Mouse (Mus musculus): ENCODE results near the gene Agpat4. TPM values are rescaled to one million over a fixed set of nuclear protein-coding genes. Genes with fewer than 3 reads are reported as not detected.
A peak's percentile ranks its signal among the peaks of the same experiment; 100 is the strongest.
"Not testable (repeated sequence)": the region's sequence is repeated elsewhere in the genome, so short reads cannot be mapped to it uniquely, and the experiment has no call there.

Agpat4 gene
- polyA plus RNA-seq, 1 experiment = 48.5 TPM

DNA sequence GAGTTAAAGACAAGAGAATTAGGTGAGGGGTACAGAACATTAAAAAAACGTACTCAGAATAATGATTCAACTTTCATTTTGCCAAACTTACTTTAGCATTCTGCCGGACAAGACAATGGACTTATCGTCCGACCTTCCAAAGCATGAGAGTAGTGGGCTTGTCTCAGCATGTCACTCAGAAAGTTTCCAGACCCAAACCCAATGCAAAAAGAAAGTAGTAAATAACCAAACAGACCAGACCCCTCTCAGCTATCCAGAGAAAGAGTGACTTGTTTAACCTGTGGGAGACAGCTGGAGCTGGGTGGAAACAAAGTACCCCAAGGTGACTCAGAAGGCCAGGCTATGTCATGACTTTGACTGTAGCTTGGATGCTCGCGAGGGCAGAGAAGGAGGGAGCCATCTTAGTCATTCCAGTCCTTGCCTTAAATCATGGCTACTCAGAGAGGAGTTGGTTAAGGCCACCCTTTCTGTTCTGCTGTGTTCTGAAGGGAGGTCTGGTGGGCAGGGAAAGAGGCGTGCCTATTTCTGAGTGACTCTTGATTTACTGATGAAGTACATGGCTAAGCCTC lies 2.8 kb downstream of the Agpat4 start:
- no peak for DNase-seq (ENCODE audit: extremely low spot score in 1 of 2, low spot score in 1 of 2)

DNA sequence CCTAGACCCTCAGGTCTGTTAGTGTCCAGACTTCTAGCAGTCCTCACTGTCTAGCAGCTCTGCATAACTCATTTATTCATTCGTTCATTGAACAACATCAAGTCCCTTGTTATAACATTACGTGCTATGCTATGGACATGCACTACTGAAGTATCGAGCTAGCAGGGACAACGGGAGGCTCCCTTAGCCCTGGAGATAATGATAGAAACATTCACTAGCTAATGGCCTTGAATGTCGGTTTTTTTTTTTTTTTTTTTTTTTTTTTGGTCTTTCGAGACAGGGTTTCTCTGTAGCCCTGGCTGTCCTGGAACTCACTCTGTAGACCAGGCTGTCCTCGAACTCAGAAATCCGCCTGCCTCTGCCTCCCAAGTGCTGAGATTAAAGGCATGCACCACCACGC lies 3.8 kb downstream of the Agpat4 start:
- not testable (repeated sequence) for DNase-seq (ENCODE audit: extremely low spot score in 1 of 2, low spot score in 1 of 2)

DNA sequence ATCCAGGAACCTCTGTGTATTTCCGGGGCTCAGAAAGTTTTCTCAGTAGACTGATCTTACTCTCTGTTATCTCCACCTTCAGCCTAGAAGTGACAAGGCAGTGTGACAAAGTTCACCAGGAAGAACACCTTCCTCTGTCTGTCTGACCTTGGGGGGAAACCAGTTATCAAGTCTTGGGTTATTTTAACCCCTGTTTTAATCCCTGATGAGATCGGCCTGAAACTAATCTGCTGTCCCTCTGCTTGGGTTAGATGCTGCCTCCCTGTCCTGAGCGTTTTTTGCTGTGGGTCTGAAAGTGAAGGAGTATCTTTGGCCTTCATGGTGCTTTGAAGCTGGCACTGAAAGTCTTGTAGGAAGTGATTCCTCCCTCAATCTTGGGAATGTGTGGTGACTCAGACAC lies 4.7 kb downstream of the Agpat4 start:
- no peak for DNase-seq (ENCODE audit: extremely low spot score in 1 of 2, low spot score in 1 of 2)

DNA sequence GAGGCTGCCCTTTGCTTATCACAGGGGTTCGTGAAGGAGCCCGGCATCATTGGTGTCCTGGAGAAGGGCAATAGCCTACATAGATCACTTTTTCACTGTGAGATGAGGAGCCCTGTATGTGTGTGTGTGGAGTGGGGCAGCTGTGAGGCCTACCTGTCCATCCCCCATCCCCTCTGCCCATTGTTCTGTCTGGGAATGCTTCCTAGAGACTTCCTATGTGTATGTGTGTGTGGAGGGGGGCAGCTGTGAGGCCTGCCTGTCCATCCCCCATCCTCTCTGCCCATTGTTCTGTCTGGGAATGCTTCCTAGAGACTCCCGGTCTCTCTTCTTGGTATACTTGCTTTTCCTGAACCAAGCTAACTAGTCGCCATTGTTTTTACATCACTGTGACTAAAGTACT lies 8.6 kb downstream of the Agpat4 start:
- DNase-seq (ENCODE audit: extremely low spot score in 1 of 2, low spot score in 1 of 2) = no peak

DNA sequence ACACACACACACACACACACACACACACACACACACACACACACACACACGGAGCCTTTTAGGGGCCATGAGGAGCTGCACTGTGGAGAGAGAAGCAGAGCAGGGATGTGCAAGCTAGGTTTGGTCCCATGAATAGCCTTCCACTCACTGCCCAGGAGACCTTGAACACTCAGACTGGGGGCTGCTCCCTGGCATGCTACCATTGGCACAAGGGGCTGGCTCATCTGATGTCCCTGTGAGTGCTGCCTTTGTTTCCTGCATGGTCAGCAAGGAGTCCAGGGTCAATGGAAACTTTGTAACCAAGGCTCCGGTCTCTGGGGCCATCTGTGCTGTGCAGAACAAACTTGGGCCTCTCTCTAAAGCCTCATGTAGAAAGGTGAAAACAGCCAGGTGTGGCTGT lies 10.5 kb downstream of the Agpat4 start:
- no peak for DNase-seq (ENCODE audit: extremely low spot score in 1 of 2, low spot score in 1 of 2)

DNA sequence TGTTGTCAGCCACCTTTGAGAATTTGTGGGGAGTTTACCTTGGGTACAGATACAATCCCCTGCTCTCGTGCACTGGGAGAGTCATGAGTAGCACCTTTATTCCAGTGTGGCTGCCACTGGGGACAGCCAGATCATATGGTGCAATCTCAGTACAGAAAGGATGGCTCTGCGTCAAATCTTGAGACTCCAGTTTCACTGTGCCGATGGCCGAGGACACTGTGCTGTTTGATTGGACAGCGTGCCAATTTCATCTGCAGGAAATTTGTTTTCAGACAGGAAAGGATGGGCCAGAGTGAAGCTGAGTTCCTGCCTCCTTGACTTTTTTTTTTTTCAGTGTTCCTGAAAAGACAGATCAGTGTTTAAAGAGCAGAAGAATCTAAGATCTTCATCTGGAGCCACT lies 12.7 kb downstream of the Agpat4 start:
- DNase-seq (ENCODE audit: extremely low spot score in 1 of 2, low spot score in 1 of 2) = no peak

DNA sequence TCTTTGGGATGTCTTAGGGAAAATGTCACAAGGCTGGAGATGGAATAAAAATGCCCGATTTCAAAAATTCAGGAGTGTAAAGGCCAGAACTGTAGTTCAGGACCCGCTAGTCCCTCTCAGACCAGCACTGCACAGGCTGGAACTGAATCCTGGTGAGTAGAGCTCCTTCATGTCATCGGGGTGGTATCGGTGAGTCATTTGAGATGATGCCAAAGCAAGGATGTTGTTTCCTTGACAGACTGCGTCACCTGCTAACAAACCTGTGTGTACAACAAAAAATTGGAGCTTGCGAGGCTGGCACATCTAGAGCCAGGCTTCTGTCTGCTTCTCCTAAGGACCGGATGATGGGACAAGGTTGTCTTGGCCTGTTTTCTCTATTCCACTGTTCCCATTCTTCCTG lies 13.1 kb downstream of the Agpat4 start:
- DNase-seq (ENCODE audit: extremely low spot score in 1 of 2, low spot score in 1 of 2) = no peak

DNA sequence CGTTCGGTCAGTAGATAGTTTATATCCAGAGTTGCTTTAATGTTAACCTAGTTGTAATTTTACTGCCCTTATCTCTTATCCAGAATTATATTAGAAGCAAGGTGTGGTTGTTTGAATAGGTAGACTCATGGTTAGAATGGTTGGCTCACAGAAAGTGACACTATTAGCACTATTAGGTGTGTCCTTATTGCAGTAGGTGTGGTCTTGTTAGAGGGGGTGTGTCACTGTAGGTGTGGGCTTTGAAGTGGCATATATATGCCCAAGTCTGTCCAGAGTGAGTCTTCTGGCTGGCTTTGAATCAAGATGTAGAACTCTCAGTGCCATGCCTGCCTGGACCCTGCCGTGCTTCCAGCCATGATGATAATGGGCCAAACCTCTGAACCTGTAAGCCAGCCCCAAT lies 14.4 kb downstream of the Agpat4 start:
- DNase-seq (ENCODE audit: extremely low spot score in 1 of 2, low spot score in 1 of 2) = no peak

DNA sequence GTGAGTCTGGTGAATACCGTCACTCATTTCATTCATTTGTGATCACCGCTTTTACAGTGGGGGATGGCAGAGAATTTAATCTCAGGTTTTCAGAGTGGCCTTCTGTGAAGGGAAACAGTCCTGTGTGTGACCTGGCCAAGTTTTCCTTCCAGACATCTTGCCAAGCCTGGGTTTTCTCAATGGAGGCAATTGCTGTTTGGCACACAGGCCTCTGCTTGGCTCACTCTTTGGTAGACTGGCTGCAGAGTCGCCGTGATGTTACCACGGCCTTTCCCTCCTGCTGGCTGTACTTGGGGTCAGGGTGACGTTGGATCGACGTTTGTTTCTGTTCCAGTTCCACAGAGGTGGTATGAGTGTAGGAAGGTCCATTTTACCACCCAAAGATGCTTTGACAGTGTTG lies 15.5 kb downstream of the Agpat4 start:
- no peak for DNase-seq (ENCODE audit: extremely low spot score in 1 of 2, low spot score in 1 of 2)

DNA sequence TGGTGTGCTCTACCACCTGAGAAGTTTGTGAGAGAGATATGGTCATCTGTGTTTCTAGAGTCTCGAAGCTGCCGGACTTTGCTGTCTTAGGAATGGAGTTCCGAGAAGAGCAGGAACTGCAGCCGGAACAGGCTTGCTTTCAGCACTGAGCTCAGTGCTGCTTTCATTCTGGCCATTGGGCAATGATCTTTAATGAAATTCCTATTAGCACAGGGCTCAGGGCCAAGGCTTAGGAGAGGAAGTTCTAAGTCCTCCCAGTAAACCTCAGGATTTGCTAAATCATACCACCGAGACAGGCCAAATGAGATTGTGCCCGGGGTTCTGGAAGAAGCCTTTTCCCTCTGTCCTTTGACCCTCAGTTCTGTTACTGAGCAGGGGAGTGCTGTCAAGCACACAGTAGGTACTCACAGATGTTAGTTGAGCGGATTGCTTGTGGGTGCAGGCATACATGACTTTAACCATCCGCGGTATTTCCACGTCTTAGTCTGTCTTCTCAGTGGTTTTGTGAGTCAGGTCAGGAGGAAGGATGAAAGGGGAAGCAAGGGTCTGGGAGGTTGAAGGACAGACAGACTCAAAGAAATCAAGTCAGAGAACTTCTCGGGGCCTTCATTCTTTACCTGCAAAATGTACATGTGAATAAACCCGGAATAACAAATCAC lies 16.6 kb downstream of the Agpat4 start:
- DNase-seq (ENCODE audit: extremely low spot score in 1 of 2, low spot score in 1 of 2) = no peak

DNA sequence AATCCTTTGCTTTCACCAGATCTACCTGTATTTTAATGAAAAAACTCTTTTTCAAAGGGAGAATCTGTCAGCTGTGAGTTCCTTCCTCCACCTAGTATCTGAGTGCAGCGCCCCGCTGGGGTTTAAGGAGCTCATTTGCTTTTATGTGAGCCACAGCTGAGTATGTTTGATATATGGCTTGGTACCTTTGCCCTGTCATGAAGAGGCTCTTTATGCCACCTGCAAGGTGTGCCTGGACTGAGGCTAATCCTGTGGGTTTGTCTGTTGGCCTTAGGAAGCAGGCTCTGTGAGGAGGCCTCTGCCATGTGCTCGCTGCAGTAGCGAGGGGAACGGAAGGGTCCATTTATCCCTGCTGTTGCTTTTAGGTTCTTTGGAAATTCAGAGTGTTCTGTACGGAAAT lies 19.9 kb downstream of the Agpat4 start:
- no peak for DNase-seq (ENCODE audit: extremely low spot score in 1 of 2, low spot score in 1 of 2)

DNA sequence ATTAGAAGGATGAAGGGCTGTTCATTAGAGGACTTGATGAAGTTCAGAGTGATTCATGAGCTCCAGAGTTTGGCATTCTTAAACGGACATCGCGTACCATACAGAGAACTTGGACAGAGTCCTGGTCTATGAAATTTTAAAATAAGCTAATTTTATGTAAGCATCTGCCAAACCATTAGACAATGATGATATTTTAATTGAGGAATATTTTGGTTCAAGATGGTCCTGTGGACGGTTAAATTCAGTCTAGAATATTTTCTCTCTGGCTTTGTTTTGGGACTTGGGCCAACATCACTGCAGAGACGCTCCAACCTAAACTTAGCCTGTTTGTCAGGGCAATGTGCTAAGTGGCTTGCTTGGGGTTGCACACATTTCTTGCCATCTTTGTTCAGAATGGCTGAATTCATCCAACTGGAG lies 25.5 kb downstream of the Agpat4 start:
- no peak for DNase-seq (ENCODE audit: extremely low spot score in 1 of 2, low spot score in 1 of 2)

DNA sequence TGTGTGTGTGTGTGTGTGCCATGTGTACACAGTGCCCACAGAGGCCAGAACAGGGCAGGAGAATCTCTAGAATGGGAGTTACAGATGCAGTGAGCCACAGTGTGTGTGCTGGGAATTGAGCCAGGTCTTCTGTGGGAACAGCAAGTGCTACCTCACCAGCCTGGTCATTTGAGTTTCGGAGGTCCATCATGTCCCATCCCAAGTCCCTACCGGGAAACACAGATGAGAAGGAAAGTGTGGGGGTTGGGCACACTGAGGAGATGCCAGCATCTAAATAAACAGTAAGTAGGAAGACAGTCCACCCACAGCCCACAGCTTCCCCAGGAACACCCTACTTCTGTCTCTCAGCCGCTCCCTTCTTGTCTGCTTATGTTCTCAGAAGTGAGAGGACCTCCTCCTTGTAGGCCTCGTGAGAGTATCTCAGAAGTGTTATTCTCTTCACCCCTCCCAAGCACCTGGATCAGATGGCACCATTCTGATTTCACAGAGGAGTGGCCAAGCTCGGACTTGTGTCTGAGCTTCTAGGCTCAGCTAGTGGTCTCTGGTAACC lies 27.7 kb downstream of the Agpat4 start:
- DNase-seq (ENCODE audit: extremely low spot score in 1 of 2, low spot score in 1 of 2) = peak; percentile 44 to 45

DNA sequence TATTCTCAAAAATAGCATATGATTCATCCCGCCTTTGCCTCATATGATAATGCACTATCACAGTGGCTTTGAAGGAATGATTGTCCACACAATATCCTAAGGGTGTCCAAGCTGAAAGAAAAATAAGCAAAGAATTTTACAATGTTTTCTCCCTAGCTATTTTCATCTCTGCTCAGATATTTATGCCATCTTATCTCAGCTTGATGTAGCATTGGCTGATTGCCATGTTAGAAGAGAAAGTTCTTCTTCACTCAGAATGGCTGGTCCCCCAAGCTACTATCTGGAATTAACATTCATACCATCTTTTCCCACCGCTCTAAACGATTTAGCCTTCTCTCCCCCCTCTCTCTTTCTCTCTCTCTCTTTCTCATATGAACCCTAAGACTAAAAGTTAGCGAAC lies 29.3 kb downstream of the Agpat4 start:
- DNase-seq (ENCODE audit: extremely low spot score in 1 of 2, low spot score in 1 of 2) = no peak

DNA sequence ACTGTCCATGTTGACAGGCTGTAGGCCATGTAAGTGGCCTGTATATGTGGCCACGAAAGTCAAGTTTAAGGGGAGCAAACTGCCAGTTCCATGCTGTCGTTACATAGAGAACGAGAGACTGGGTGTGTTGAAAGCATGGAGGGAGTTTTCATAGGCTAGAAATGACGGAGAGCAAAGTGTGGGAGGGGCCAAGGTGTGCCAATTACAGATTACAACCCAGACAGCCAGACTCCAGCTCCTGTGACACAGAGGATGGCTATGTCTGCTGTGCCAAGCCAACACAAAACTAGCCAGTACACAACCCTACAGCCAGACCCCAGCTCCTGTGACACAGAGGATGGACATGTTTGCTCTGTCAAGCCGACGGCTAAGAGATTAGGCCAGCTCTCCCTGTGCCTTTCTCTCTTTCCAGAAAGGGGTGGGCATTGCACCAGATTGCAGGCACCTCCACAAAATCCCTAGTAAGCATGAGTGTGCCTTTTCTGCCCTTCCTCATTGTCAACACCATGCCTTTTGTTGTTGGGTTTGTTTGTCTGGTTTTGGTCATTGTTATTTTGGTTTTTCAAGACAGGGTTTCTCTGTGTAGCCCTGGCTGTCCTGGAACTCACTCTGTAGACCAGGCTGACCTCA lies 30.8 kb downstream of the Agpat4 start:
- no peak for DNase-seq (ENCODE audit: extremely low spot score in 1 of 2, low spot score in 1 of 2)

DNA sequence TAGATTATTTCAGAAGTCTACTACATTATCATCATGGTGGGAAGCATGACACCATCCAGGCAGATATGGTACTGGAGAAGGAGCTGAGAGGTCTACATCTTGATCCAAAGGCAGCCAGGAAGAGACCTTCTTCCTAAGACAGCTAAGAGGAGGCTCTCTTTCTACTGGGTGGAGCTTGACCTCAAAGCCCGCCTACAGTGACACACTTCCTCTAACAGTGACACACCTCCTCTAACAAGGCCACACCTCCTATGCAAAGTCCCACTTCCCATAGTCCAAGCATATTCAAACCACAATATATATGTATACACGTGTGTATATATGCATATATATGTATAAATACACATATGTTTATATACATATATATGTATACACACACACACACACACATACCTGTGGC lies 32.5 kb downstream of the Agpat4 start:
- DNase-seq (ENCODE audit: extremely low spot score in 1 of 2, low spot score in 1 of 2) = no peak

DNA sequence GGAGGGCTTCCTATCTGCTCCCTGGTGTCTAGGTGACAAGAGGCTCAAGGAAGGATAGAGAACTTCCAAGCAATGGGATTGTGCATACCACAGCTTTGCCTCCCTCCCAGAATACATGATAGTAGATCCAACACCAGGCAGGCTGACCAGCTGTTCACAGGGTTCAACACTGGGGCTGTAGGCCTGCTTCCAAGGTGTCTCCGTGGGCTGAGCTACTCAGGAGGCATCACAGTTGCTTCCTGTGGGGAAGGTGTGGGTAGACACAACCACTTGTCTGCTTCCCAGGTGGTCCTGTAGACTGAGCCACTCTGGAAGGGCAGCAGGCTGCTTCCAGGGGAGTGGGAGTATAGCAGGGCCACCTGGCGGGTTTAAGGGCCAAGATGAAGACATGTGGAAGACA lies 35.8 kb downstream of the Agpat4 start:
- DNase-seq (ENCODE audit: extremely low spot score in 1 of 2, low spot score in 1 of 2) = no peak

DNA sequence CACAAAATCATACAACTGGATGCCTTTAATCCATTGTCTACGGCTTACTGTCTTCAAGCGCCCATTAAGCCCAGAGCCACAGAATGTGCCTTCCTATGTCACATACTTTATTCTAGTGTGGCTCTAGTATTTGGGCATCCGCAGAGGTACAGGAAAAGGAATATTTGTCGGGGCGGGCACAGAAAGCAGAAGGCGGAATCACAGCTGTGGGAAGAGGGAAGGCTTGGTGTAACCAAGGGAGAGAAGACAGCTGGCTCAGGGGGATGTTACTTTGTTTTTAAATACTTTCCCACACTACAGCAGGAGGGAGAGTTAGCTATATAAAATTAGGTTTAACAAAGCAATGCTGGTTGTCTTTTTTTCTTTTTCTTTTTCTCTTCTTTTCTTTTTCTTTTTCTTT lies 36.7 kb downstream of the Agpat4 start:
- peak in 1 of 2 experiments; percentile 79 for DNase-seq (ENCODE audit: extremely low spot score in 1 of 2, low spot score in 1 of 2)

DNA sequence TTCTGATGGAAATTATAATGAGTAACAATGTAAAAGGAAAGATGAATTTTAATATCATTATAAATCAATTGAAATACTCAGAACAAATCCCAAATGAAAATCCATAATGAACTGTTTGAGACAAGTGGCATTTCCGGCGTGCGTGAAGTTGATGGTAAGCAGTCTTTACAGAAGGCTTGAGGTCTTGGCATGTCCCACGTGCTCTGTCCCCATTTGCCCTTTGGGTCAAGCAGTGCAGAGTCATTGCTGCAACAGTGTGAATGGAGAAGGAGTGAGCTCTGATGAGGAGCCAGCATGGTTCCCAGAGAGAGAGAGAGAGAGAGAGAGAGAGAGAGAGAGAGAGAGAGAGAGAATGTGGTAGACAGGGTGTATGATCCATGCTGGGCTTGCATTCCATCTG lies 37.4 kb downstream of the Agpat4 start:
- DNase-seq (ENCODE audit: extremely low spot score in 1 of 2, low spot score in 1 of 2) = no peak

DNA sequence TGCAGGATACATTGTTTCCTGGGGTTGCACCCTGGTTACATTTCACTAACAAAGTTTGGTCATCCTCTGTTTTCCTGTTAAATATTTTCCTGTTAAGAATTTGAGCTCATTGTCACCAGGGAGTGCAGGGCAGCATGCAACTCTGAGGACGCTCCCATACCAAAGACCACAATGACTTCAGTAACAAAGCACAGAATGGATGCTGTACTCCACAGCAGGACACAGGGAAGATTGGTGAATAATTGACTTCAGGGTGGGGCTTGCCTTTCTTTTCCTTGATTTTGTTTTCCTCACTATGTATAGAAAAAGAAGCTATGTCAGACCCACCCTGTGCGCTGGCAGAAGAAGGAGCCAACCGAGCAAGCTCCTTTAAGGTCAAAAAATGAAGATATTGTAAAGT lies 38.2 kb downstream of the Agpat4 start:
- no peak for DNase-seq (ENCODE audit: extremely low spot score in 1 of 2, low spot score in 1 of 2)

DNA sequence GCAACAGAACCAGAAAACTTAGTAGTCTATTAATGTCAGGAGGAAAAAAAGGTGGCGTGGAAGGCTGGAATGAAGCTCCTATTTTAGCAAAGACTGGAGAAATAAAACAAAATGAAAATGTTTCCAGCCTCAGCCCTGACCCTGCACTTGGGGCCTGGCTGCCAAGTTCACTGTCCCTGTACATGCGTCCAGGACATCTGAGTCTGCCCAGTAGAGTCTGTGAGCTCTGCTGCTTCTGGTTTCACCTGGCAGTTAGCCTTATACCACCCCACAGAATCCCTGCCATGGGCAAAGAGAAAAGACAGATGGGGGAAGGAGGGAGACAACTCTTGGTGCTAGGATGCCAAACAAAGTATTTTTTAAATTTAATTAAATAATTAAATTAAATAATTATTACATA lies 38.7 kb downstream of the Agpat4 start:
- no peak for DNase-seq (ENCODE audit: extremely low spot score in 1 of 2, low spot score in 1 of 2)
